Mouse (Mus musculus) midbrain, embryonic 11.5 days (tissue): ENCODE measurements at regions not wholly inside any gene's neighbourhood (a gene's known extent, or its start where the extent isn't known, plus 50 kb on each side); places are given as distances from the start of the nearest gene placed in this dataset.

ENCODE experiments used
- ATAC-seq: fragments of 200-750 bp; cut with Nextera tagmentation; 2 replicates; pipeline ENCODE4 v1.8.0; 2017; ENCODE audit warnings: moderate TSS enrichment, moderate library complexity; ENCODE audit not compliant: low FRiP score
- DNase-seq: peaks from one replicate; pipeline ENCODE4 v3.0.0; 2015; ENCODE audit warnings: low spot score; ENCODE audit errors: missing footprints
- H3K27ac ChIP-seq: fragments of 300-500 bp; sonication (generic); 2 replicates; pipeline ENCODE4 v1.5.1; 2014; ENCODE audit warnings: low read depth, low read length
- H3K27me3 ChIP-seq: fragments of 300-500 bp; sonication (generic); 2 replicates; pipeline ENCODE4 v1.6.1; 2014; ENCODE audit warnings: mild to moderate bottlenecking, low read length, moderate library complexity, mixed read lengths; ENCODE audit not compliant: control insufficient read depth, insufficient read depth
- H3K36me3 ChIP-seq: fragments of 300-500 bp; sonication (generic); 2 replicates; pipeline ENCODE4 v1.6.1; 2014; ENCODE audit warnings: mild to moderate bottlenecking, low read length, moderate library complexity, mixed read lengths; ENCODE audit not compliant: control insufficient read depth, insufficient read depth
- H3K4me1 ChIP-seq: fragments of 300-500 bp; sonication (generic); 2 replicates; pipeline ENCODE4 v1.6.1; 2014; ENCODE audit warnings: low read length; ENCODE audit not compliant: control insufficient read depth, insufficient read depth
- H3K4me2 ChIP-seq: fragments of 300-500 bp; sonication (generic); 2 replicates; pipeline ENCODE4 v1.6.1; 2014; ENCODE audit warnings: mild to moderate bottlenecking, moderate library complexity
- H3K4me3 ChIP-seq: fragments of 300-500 bp; sonication (generic); 2 replicates; pipeline ENCODE4 v1.5.1; 2014; ENCODE audit warnings: low read depth, low read length
- H3K9ac ChIP-seq: fragments of 300-500 bp; sonication (generic); 2 replicates; pipeline ENCODE4 v1.6.1; 2014; ENCODE audit warnings: low read length
- H3K9me3 ChIP-seq: fragments of 300-500 bp; sonication (generic); 2 replicates; pipeline ENCODE4 v1.6.1; 2016; ENCODE audit warnings: low read length; ENCODE audit not compliant: control insufficient read depth
- WGBS: fragments of 180-500 bp; shearing (Covaris S2); extraction: QIAGEN DNeasy Blood & Tissue Kit; methylation state at CpG from one replicate; pipeline ENCODE4 v1.1.7; 2014; 5-methylcytosine and 5-hydroxymethylcytosine counted together

DNA sequence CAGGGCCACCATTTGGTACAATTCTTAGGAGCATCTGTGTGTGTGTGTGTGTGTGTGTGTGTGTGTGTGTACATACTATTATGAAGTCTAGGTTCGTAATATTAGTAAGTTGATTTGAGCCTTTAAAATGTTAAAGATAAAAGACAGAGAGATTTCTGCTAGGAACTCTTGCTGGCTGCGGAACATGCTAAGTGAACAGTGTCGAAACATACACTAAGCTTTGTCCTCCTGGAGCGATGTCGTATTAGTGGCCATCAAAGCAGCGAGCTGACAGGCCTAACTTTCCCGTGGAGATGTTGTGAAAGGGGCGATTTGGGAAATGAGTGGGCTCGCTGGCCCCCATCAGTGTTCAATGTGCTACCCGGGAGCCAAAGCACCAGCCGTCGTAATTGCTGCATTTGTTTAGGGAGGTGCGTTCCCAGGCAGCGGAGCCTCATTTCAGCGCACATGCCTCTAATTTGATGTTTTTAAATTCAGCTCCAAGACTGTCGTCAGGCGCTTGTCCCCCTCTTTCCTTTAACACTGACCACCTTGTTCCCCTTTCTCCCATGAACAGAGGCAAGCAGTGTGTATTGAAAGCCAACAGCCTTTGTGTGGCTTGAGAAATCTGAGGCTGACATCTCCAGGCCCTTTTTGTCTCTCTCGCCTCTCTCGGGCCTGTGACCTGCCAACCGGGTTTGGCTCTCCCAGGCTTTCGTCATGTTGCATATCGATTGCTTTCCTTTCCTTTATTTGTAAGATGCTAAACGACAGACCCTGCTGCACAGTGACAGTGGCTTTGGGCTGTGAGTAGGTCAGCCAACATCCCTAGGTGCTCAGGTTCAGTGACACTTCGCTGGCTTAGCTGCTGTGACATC is 426.3 kb downstream of the Sorl1 start:
- ATAC-seq (peak; percentile 76), DNase-seq (peak; percentile 94)
- H3K27me3 ChIP-seq = no peaks in the 10 kb centered on the region
- no peak overlapping the region for H3K4me3 ChIP-seq
- peak overlapping the region; percentile 69 for H3K27ac ChIP-seq
- 39% methylated on average over 24 of the region's 24 CpGs for WGBS
- no peaks in the 10 kb centered on the region for H3K36me3 ChIP-seq
- peak overlapping the region; percentile 31 for H3K9ac ChIP-seq
- H3K9me3 ChIP-seq = no peaks in the 10 kb centered on the region
- H3K4me1 ChIP-seq = peaks cover 31% of the 10 kb centered on the region
- H3K4me2 ChIP-seq = no peak overlapping the region

DNA sequence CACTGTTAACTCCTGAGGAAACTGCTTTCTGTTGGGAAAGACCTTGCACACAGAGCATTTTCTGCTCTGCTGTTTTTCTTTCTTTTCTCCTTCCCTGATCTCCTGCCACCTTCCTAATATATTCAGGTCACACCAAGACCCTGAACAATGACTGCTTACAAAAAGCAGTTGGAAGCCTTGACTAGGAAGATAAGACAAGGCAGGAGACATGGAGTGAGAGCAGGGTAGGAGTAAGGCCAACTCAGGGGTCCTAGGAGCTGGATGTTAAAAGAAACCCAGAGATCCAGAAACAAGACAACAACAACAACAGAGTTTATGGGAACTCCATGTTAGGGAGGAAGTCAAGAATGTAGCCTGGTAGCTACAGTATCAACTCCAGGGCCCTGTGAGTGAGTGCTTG is 426.9 kb downstream of the Sorl1 start:
- ATAC-seq (peak; percentile 65; the same call in 1 of the 2 replicates), DNase-seq (no peak)
- Histone ChIP-seq H3K27ac (peak overlapping the region; percentile 69), H3K9me3 (no peaks in the 10 kb centered on the region), H3K4me3 (no peak overlapping the region), H3K4me2 (no peak overlapping the region), H3K9ac (peak overlapping the region; percentile 31), H3K4me1 (peaks cover 31% of the 10 kb centered on the region), H3K36me3 (no peaks in the 10 kb centered on the region), H3K27me3 (no peaks in the 10 kb centered on the region)

DNA sequence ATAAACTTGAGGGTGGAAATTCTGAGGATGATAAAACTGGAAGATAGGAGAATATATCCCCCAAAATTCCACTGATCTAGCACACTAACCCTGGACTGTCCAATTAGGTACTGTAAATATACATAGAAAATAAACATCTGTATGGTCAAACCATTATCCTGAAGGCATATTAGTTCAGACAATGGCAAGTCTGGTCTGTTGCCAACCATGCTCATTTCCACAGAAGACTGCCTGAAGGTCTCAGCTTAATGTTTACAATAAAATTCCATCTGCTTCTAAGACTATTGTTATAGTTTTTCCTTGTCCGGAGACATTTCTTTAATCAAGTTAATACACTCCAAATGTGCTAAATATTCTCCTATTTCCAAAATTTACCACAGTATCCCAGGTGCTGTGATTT is 441.2 kb downstream of the Sorl1 start:
- H3K27ac ChIP-seq = no peak overlapping the region
- no peak overlapping the region for H3K9ac ChIP-seq
- H3K9me3 ChIP-seq = no peaks in the 10 kb centered on the region
- ATAC-seq = no peak
- H3K36me3 ChIP-seq = no peaks in the 10 kb centered on the region
- H3K4me3 ChIP-seq = no peak overlapping the region
- H3K4me2 ChIP-seq = no peak overlapping the region
- 98% methylated on average over 1 of the region's 1 CpGs for WGBS
- no peaks in the 10 kb centered on the region for H3K27me3 ChIP-seq
- no peaks in the 10 kb centered on the region for H3K4me1 ChIP-seq
- DNase-seq = no peak

DNA sequence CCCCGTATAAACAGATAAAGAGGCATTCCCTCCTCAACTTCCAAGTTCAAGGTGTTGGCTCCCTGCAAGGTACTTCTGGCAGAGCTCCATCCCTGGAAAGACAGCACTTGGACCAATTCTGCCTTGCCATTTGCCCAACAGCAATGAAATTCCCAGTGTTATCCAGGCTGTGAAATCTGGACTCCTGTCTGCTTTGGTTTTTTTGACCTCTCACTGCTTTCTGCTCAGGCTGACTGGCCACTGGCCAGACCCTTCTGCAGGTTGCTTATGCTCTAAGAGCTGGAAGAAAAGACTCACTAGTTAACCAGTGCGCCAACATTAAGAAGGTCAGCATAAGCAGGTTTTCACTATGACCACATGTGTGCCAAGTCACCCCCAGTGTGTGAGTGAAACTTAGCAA is 448.4 kb downstream of the Sorl1 start:
- no peaks in the 10 kb centered on the region for H3K4me1 ChIP-seq
- WGBS = 87% methylated on average over 2 of the region's 2 CpGs

DNA sequence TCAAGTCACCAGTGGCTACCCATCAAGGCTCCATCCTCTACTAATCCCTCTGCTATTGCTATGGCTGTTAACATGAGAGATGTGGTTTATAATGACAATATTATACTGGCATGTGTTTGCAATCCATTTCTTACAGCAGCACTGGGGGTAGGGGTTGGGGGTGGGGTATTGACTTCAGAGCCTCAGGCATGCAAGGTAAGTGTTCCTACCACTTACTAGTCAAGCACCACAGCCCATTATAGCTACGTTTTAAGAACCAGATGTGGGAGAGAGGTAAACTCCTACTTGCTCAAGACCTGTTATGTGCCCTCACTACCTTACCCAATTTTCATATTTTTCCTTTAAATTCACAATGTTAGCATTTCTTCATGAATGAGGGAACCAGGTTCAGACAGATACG is 451.1 kb downstream of the Sorl1 start:
- Histone ChIP-seq H3K9me3 (no peaks in the 10 kb centered on the region), H3K9ac (no peak overlapping the region), H3K4me2 (no peak overlapping the region), H3K27ac (no peak overlapping the region), H3K27me3 (no peaks in the 10 kb centered on the region), H3K4me1 (no peaks in the 10 kb centered on the region), H3K36me3 (no peaks in the 10 kb centered on the region), H3K4me3 (no peak overlapping the region)
- WGBS = 75% methylated on average over 2 of the region's 2 CpGs
- no peak for ATAC-seq
- DNase-seq = no peak

More for the DNA sequence above, 448.4 kb downstream of the Sorl1 start:
- Histone ChIP-seq H3K4me2 (no peak overlapping the region), H3K27me3 (no peaks in the 10 kb centered on the region), H3K36me3 (no peaks in the 10 kb centered on the region), H3K27ac (no peak overlapping the region), H3K9me3 (no peaks in the 10 kb centered on the region), H3K9ac (no peak overlapping the region), H3K4me3 (no peak overlapping the region)
- ATAC-seq = no peak
- no peak for DNase-seq

DNA sequence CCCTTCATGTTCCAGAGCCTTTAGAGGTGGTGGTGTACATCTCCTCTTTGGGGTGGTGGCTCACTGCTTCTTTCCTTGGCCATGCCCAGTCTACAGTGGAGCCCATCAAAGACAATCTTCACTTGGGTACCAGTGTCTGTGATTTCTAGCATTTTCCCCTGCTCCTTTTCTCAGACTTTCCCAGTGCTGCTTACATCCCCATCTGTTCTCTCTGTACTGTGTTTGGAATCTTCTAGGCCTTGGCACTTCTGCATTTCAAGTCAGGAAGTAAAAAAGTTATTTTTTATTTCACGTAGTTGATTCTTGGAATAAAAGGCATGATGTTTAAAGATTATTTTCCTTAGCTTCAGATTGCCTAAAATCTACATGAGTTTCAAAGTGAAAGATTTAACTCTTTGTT is 455.4 kb downstream of the Sorl1 start:
- Histone ChIP-seq H3K9me3 (no peaks in the 10 kb centered on the region), H3K27ac (no peak overlapping the region), H3K36me3 (no peaks in the 10 kb centered on the region), H3K4me3 (no peak overlapping the region), H3K4me1 (no peaks in the 10 kb centered on the region), H3K27me3 (no peaks in the 10 kb centered on the region), H3K9ac (no peak overlapping the region), H3K4me2 (no peak overlapping the region)
- no peak for ATAC-seq
- 96% methylated on average over 1 of the region's 1 CpGs for WGBS
- DNase-seq = no peak

DNA sequence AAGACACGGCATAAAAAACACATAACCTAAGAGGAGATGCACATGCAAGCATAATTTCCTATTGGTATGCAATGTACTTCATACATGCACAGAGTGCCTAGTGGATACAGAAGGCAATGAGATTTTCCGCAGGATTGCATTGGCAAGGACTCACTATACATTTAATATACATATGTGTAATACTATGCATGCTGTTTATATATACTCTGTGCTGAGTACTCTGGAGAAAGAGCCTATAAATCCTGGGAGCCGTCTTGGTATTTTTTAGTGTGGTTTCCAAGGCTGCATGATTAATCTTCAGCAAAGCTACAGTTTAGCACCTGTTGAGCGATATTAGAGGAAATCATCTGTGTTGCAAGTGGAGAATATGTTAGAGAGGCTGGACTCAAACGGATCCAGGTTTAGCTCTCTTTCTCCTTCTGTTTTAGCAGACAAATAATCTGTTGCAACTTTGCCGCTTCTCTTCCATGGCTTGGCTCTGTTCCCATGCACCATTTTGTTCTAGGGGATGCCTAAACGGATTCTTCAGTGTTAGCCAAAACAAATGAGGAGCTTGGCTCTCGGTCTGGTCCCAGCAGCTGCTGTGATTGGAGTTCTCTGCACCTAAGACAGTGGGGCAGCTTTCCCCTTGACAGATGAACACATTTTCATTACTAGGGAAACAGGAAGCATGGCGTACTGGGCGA is 459.0 kb downstream of the Sorl1 start:
- Histone ChIP-seq H3K9ac (no peak overlapping the region), H3K4me3 (no peak overlapping the region), H3K36me3 (no peaks in the 10 kb centered on the region), H3K27ac (no peak overlapping the region), H3K9me3 (no peaks in the 10 kb centered on the region), H3K4me2 (no peak overlapping the region), H3K4me1 (no peaks in the 10 kb centered on the region), H3K27me3 (no peaks in the 10 kb centered on the region)
- 88% methylated on average over 10 of the region's 10 CpGs for WGBS
- no peak for DNase-seq
- no peak for ATAC-seq

DNA sequence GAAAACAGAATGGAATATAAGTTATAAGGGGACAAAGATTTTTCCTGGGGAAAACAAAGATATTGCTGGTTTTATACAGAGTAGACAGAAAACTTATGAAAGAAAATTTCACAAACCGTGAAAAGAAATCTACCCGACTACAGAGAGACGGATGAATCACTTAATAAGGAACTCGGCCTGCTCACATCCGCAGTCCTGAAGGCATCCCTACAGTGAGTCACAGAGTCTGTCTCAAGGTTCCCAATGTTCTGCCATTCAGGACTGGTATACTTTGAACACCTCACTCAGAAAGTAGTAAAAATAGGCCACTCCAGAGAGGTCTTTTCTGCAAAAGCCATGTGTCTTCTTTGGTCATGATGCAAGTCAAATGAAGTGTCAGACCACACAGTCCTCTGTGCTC is 463.5 kb downstream of the Sorl1 start:
- ATAC-seq (no peak), DNase-seq (no peak)
- no peak overlapping the region for H3K4me3 ChIP-seq
- 95% methylated on average over 5 of the region's 5 CpGs for WGBS
- no peak overlapping the region for H3K4me2 ChIP-seq
- H3K4me1 ChIP-seq = no peaks in the 10 kb centered on the region
- no peaks in the 10 kb centered on the region for H3K27me3 ChIP-seq
- no peak overlapping the region for H3K9ac ChIP-seq
- no peak overlapping the region for H3K27ac ChIP-seq
- no peaks in the 10 kb centered on the region for H3K9me3 ChIP-seq
- H3K36me3 ChIP-seq = no peaks in the 10 kb centered on the region

DNA sequence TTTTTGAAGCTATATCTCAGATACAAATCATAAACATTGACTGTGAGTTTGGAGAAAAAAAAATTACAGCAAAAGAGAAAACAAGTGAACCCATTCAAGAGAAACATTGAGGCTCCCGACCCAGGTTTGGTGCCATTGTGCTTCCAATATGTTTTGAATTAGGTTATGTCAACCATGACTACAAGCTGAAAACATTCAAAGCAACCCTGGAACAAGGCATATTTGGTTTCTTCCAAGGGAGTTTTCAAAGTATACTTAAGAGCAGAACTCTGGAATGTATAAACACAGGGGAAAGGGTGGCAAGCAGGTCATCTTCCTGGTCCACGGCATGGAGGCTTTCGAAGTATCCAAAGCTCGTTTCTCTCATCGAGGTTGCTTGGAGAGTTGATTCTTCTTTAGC is 464.1 kb downstream of the Sorl1 start:
- no peaks in the 10 kb centered on the region for H3K4me1 ChIP-seq
- H3K9ac ChIP-seq = no peak overlapping the region
- no peak overlapping the region for H3K27ac ChIP-seq
- ATAC-seq = no peak
- 81% methylated on average over 5 of the region's 5 CpGs for WGBS
- H3K9me3 ChIP-seq = no peaks in the 10 kb centered on the region
- H3K36me3 ChIP-seq = no peaks in the 10 kb centered on the region
- H3K4me3 ChIP-seq = no peak overlapping the region
- no peak overlapping the region for H3K4me2 ChIP-seq
- H3K27me3 ChIP-seq = no peaks in the 10 kb centered on the region
- DNase-seq = no peak
